Mouse (Mus musculus): Measurements from ENCODE around the gene Cd177. TPM values are rescaled to one million over a fixed set of nuclear protein-coding genes. Genes with fewer than 3 reads are reported as not detected.
A peak's percentile ranks its signal among the peaks of the same experiment; 100 is the strongest.
"Not testable (repeated sequence)": the region's sequence is repeated elsewhere in the genome, so short reads cannot be mapped to it uniquely, and the experiment has no call there.

Cd177 gene
- 18.9 and 20.5 TPM in 2 replicates for polyA plus RNA-seq (2015; fragmentation: Nextera tagmentation; extraction: Ambion mirVana)

DNA sequence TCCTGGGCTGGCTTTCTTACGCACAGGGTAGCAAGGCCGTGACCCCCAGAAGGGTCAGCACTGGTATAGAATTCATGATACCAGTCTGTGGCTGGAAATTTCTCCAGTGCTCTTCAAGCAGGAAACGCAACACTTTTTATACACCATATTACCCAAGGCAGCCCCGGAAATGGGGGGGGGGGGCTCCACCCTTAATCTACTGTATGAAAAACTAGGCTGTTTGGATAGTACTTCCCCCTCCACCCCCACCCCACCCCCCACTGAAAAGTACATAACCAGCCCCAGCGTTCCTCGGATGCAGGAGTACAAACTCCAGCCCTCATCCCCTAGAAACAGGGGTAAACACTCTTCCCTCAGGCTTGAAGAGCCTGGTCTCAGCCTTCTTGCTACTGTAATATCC is at the start of gene Cd177:
Cd177 (minus strand) TSS at position 101 of the 400 bp plus-strand sequence.
- no peaks in the 10 kb centered on the region for H3K4me1 ChIP-seq (ENCODE audit: insufficient read depth)
- ATAC-seq, result no peak
- peak within 1 kb of the TSS; percentile 9; the same call in 1 of the 2 replicates for H3K4me2 ChIP-seq (ENCODE audit: low read depth, low read length)
- 0 out of 2 replicates have a peak within 1 kb of the TSS, but pooled peaks have one; percentile 22 for H3K27ac ChIP-seq (ENCODE audit: low read depth)
- no peaks in the 10 kb centered on the region for H3K27me3 ChIP-seq (ENCODE audit: insufficient read depth, low read length)
- 54% methylated on average over 6 of the region's 6 CpGs for WGBS (ENCODE audit: insufficient replicate concordance)
- no peak for DNase-seq
- H3K36me3 ChIP-seq (replicated peaks; ENCODE audit: insufficient read depth, low read length), result no peaks in the 10 kb centered on the region
- H3K9me3 ChIP-seq (ENCODE audit: low read length), result no peaks in the 10 kb centered on the region
- 0 out of 2 replicates have a peak within 1 kb of the TSS, but pooled peaks have one; percentile 38 for H3K9ac ChIP-seq (replicated peaks)
- H3K4me3 ChIP-seq (ENCODE audit: low read depth, low read length), result peak within 1 kb of the TSS; percentile 26
- TF ChIP-seq CTCF (IDR thresholded peaks at IDR 0.05; ENCODE audit: low read depth), result no peak
- no peak for TF ChIP-seq EP300 (IDR thresholded peaks at IDR 0.05; ENCODE audit: low read depth)

DNA sequence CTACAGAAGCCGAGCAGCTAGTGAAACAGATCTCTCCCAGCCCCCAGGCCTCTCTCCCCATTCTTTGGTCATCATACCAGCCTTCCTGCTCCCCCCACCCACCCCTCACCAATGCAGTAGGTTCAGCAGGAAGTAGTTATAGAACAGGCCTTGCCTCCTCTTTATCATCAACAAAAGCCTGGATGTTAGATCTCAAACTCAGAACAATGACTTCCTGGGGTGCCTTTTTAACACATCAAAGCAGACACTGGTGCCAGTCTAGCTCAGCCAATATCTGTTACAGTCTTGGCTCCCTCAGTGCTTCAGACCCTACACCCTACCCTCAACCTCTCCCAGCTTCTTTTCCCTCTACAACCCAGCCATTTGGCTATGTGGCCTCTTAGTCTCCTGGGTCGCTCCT is 48.9 kb upstream of the Cd177 start:
- TF ChIP-seq CTCF (IDR thresholded peaks at IDR 0.05; ENCODE audit: low read depth), result no peak
- no peak for TF ChIP-seq EP300 (IDR thresholded peaks at IDR 0.05; ENCODE audit: low read depth)
- Histone ChIP-seq H3K4me3 (ENCODE audit: low read depth, low read length) (no peak overlapping the region), H3K4me2 (ENCODE audit: low read depth, low read length) (no peak overlapping the region), H3K27ac (ENCODE audit: low read depth) (no peak overlapping the region), H3K4me1 (ENCODE audit: insufficient read depth) (no peaks in the 10 kb centered on the region), H3K27me3 (ENCODE audit: insufficient read depth, low read length) (no peaks in the 10 kb centered on the region), H3K9me3 (ENCODE audit: low read length) (no peaks in the 10 kb centered on the region), H3K36me3 (replicated peaks; ENCODE audit: insufficient read depth, low read length) (no peaks in the 10 kb centered on the region), H3K9ac (replicated peaks) (no peak overlapping the region)
- DNase-seq (no peak), ATAC-seq (no peak)
- WGBS (ENCODE audit: insufficient replicate concordance), result 62% methylated on average over 2 of the region's 2 CpGs

DNA sequence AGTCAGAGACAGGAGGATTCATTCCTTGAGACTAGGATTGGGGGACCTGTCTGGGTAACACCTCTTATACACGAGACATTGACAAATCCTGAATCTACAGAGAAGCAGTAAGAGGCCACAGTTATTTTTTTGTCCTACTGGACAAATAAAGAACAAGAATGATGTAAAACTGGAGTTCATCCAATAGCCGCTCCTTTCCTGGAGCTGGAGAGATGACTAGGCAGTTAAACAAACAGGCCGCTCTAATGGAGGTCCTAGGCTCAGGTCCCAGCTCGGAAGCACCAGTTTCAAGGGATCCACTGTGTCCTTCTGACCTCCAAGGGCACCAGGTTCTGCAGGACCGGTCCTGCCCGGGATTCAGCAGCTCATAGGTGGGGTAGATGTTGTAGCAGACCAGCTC is 44.7 kb upstream of the Cd177 start:
- no peak overlapping the region for H3K4me3 ChIP-seq (ENCODE audit: low read depth, low read length)
- WGBS (ENCODE audit: insufficient replicate concordance), result 59% methylated on average over 6 of the region's 6 CpGs
- no peaks in the 10 kb centered on the region for H3K36me3 ChIP-seq (replicated peaks; ENCODE audit: insufficient read depth, low read length)

DNA sequence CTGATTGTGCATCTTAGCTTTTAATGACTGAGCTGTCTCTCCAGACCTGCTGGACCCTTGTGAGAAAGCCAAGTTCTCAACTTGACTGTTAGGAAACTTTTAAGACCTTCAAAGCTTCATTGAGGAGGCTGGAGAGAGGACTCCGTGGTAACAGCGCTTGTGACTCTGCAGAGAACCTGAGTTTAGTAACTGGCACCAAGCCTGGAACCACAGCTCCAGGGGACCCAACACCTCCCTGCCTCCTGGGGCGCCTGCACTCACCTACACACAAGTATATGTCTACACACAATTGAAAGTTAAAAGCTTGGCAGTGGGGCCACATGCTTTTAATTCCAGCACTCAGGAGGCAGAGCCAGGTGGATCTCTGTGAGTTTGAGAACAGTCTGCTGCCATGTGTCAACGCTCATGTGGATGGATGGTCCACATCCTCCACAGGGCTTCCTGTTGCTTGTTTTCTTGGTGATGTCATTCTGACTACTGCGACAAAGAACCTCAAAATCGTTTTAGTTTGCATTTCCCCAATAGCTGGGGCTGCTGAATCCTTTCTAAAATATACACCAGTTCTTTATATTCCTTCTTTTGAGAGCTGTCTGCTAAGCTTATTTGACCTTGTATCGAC is 42.1 kb upstream of the Cd177 start:
- ATAC-seq (no peak), DNase-seq (no peak)
- WGBS (ENCODE audit: insufficient replicate concordance), result 48% methylated on average over 7 of the region's 7 CpGs
- Histone ChIP-seq H3K9ac (replicated peaks) (no peak overlapping the region), H3K9me3 (ENCODE audit: low read length) (no peaks in the 10 kb centered on the region), H3K4me1 (ENCODE audit: insufficient read depth) (no peaks in the 10 kb centered on the region), H3K36me3 (replicated peaks; ENCODE audit: insufficient read depth, low read length) (no peaks in the 10 kb centered on the region), H3K4me3 (ENCODE audit: low read depth, low read length) (no peak overlapping the region), H3K27me3 (ENCODE audit: insufficient read depth, low read length) (no peaks in the 10 kb centered on the region), H3K4me2 (ENCODE audit: low read depth, low read length) (no peak overlapping the region), H3K27ac (ENCODE audit: low read depth) (no peak overlapping the region)
- TF ChIP-seq CTCF (IDR thresholded peaks at IDR 0.05; ENCODE audit: low read depth) (no peak), EP300 (IDR thresholded peaks at IDR 0.05; ENCODE audit: low read depth) (no peak)

More for the DNA sequence above, 44.7 kb upstream of the Cd177 start:
- H3K4me2 ChIP-seq (ENCODE audit: low read depth, low read length), result no peak overlapping the region
- no peaks in the 10 kb centered on the region for H3K27me3 ChIP-seq (ENCODE audit: insufficient read depth, low read length)
- TF ChIP-seq EP300 (IDR thresholded peaks at IDR 0.05; ENCODE audit: low read depth), result no peak
- no peak for TF ChIP-seq CTCF (IDR thresholded peaks at IDR 0.05; ENCODE audit: low read depth)
- DNase-seq (no peak), ATAC-seq (no peak)
- H3K27ac ChIP-seq (ENCODE audit: low read depth), result no peak overlapping the region
- no peaks in the 10 kb centered on the region for H3K9me3 ChIP-seq (ENCODE audit: low read length)
- no peaks in the 10 kb centered on the region for H3K4me1 ChIP-seq (ENCODE audit: insufficient read depth)
- no peak overlapping the region for H3K9ac ChIP-seq (replicated peaks)

DNA sequence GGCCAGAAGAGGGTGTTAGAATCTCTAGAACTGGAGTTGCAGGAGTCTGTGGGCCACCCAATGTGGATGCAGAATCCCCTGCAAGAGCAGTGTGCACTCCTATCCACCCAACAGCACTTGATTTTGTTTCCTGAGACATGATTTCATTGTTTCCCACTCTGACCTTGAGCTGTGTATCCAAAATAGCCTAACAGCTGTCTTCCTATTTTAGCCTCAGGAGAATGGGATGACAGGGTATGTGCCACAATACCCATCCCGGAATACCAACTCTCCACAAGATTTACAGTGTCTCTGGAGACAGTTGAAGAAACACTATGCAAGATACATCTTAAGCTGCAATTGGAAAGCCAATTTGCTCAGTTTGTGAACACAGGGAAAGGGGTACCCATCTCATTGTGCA is 37.8 kb upstream of the Cd177 start:
- Histone ChIP-seq H3K4me3 (ENCODE audit: low read depth, low read length) (no peak overlapping the region), H3K9me3 (ENCODE audit: low read length) (0 out of 2 replicates have a peak, but pooled peaks cover 4% of the 10 kb centered on the region), H3K9ac (replicated peaks) (no peak overlapping the region), H3K4me1 (ENCODE audit: insufficient read depth) (no peaks in the 10 kb centered on the region), H3K27me3 (ENCODE audit: insufficient read depth, low read length) (no peaks in the 10 kb centered on the region), H3K4me2 (ENCODE audit: low read depth, low read length) (no peak overlapping the region), H3K27ac (ENCODE audit: low read depth) (no peak overlapping the region), H3K36me3 (replicated peaks; ENCODE audit: insufficient read depth, low read length) (no peaks in the 10 kb centered on the region)
- no peak for ATAC-seq
- TF ChIP-seq CTCF (IDR thresholded peaks at IDR 0.05; ENCODE audit: low read depth), result no peak
- no peak for TF ChIP-seq EP300 (IDR thresholded peaks at IDR 0.05; ENCODE audit: low read depth)
- 82% methylated on average over 1 of the region's 1 CpGs for WGBS (ENCODE audit: insufficient replicate concordance)
- no peak for DNase-seq

DNA sequence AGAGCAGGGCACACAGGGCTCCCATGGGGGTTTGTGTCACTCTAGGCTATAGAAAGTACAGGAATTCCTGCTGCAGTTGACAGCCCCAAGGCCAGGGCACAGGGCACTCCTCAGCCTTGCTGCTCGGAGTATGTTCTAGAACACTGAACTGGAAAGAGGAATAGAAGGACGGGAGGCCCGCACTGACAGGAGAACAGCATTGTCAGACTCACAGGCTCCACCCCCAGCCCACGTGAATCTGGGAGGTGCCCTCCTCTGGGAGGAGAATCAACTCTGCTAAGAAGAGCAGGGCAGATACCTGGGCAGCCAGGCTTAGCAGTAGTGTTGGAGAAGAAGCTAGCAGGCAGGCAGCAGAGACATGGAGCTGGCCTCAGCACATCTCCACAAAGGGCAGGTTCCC is 16.8 kb upstream of the Cd177 start, which contains the start of gene Ceacam10:
Ceacam10 (plus strand) TSS at position 289 of the 400 bp plus-strand sequence.
- not testable (repeated sequence) for H3K27me3 ChIP-seq (ENCODE audit: insufficient read depth, low read length); H3K4me3 ChIP-seq (ENCODE audit: low read depth, low read length); H3K9ac ChIP-seq (replicated peaks); ATAC-seq; H3K27ac ChIP-seq (ENCODE audit: low read depth); H3K4me2 ChIP-seq (ENCODE audit: low read depth, low read length); H3K9me3 ChIP-seq (ENCODE audit: low read length); H3K36me3 ChIP-seq (replicated peaks; ENCODE audit: insufficient read depth, low read length); H3K4me1 ChIP-seq (ENCODE audit: insufficient read depth)
- 31% methylated on average over 4 of the region's 4 CpGs for WGBS (ENCODE audit: insufficient replicate concordance)
- peak; percentile 27 for DNase-seq

All from liver, postnatal 0 days (tissue).